Mouse (Mus musculus) brain, embryonic 14.5 days (tissue): ENCODE measurements at regions not wholly inside any gene's neighbourhood (a gene's known extent, or its start where the extent isn't known, plus 50 kb on each side); places are given as distances from the start of the nearest gene placed in this dataset.

Experiments used
- DNase-seq: peaks from one replicate; pipeline ENCODE4 v3.0.0-alpha.2; 2011; ENCODE audit warnings: low read depth
- CTCF ChIP-seq: fragments of 200-500 bp; IDR thresholded peaks from 2 replicates; pipeline ENCODE4 v1.5.1; 2012; ENCODE audit warnings: inconsistent platforms, mild to moderate bottlenecking, moderate library complexity, borderline replicate concordance; ENCODE audit not compliant: insufficient read depth, insufficient read length; ENCODE audit errors: extremely low read depth
- POLR2A ChIP-seq: fragments of 200-500 bp; IDR thresholded peaks from 2 replicates; pipeline ENCODE4 v1.6.1; 2012; ENCODE audit warnings: mild to moderate bottlenecking, inconsistent platforms, borderline replicate concordance; ENCODE audit not compliant: poor library complexity, insufficient read depth, insufficient read length, severe bottlenecking; ENCODE audit errors: extremely low read depth

DNA sequence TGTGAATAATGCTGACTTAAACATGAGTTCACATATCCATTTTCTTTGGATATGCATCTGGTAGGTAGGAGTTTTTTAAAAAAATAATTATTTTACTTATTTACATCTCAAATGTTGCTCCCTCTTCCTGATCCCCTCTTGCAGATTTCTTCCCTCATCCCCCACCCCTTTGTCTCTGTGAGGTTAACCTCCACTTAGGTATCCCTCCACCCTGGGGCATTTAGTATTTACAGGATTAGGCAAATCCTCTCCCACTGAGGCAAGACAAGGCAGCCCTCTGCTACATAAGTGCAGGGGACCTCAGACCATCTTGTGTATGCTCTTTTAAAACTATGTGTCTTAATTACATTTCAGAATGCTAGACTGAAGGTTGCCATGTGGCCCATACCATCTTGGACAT, 155.2 kb upstream of the Shcbp1 start:
- DNase-seq: no peak

DNA sequence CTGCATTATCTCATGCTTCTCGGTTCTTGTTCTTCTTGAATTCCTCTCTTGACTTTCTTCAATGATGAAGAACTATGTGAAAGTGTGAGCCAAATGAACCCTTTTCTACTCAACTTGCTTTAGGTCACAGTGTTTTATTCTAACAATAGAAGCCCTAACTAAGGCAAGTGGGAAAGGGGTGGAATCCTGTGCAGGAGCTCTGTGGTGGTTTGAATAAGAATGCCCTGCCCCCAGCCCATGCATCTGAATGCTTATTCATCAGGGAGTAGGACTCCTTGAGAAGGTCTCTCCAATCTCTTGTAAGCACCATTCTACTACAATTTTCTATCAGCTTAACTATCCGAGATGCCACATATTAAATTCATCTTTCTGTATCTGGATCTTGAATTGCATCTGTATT, 154.7 kb upstream of the Shcbp1 start:
- TF ChIP-seq CTCF (no peak), POLR2A (no peak)

More for the DNA sequence above, 155.2 kb upstream of the Shcbp1 start:
- TF ChIP-seq POLR2A: no peak
- no peak for TF ChIP-seq CTCF

DNA sequence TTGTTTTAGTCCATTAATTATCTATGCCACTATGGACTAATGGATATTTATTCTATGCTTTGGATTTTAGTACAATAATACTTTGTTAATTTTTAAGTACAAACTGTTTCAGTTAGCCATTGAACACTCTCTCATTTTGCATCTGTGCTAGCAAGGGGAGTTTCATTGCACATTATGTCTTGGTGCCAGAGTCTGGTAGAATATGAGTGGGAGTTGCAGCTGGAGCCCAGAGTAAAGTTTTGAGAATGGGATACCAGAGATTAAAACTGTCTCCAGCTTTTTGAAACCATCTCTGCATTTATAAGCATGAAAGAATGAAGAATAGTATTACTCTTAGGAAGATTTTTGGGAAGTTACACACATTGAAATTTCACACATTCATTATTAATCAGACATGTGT, 137.1 kb upstream of the Shcbp1 start:
- TF ChIP-seq CTCF (no peak), POLR2A (no peak)
- no peak for DNase-seq

More for the DNA sequence above, 154.7 kb upstream of the Shcbp1 start:
- DNase-seq: no peak

DNA sequence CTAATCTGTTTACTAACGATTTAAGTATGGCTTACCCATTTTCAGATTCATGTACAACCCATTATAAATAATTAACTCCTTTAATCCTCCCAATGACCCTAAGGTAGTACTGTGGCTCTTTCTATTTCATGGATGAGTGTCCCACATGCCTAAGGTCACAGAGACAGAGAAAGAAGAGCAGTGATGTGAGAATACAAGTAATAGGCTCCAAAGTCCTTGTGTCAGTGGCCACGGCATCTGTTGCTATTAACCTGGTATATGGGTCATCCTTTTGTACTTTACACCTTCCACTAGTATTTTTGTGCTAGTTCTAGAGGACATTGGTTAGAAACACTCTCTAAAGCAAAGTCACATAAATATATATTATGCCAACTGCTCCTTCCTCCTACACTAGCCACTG, 115.7 kb upstream of the Shcbp1 start:
- TF ChIP-seq CTCF (no peak), POLR2A (no peak)
- no peak for DNase-seq

DNA sequence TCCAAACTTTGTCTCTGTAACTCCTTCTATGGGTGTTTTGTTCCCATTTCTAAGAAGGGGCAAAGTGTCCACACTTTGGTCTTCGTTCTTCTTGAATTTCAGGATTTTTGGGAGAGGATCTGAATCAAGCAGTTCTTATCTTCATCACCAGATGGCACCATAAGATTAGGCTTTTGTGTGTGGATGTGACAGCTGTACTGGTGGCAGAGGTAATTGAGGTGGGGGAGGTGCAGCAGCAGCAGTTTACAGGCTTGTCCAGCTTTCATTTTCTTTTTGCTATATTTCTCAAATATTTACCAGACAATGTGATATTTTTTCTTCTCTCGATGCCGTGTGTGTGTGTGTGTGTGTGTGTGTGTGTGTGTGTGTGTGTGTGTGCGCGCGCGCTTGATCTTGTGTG, 89.4 kb upstream of the Shcbp1 start:
- TF ChIP-seq CTCF: peak; percentile 59; the same call in 1 of the 2 replicates
- DNase-seq: peak; percentile 92

DNA sequence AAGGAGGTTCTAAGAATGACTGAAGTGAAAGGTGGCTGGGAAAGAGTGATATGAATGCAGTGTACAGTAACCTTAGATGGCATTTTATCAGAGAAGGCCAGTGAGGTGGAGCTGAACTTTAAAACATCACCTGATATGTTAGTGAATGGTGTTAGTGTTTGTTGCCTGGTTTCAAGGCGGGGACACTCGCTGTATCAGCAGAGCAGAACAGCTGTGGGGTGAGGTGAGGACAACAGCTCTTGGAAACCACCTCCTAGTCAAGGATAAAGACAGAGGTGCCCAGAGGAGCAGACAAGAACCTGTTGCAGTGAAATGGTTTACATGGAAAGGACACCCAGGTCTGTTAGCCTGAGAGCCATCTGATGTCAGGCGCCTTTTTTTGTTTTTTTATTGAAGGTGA, 59.7 kb upstream of the Shcbp1 start:
- TF ChIP-seq POLR2A (no peak), CTCF (no peak)
- no peak for DNase-seq

DNA sequence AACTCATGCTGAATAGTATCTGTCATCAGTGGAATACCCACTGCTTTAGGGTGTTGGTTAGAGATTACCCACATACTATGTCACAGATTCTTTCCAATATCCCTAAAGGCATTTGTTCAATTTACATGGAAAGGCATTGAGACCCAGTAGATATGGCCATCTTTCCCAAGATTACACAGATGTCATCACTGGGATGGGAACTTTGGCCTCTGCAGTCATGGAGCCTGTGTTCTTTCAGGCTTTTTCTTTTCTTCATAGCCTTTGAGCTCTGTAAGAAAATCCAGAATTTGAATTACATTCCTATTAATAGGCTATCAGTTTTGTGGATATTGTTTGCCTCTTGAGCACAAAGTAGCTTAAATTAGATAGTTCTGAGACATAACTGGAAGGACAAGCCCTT, 59.2 kb upstream of the Shcbp1 start:
- TF ChIP-seq CTCF (no peak), POLR2A (no peak)
- no peak for DNase-seq

DNA sequence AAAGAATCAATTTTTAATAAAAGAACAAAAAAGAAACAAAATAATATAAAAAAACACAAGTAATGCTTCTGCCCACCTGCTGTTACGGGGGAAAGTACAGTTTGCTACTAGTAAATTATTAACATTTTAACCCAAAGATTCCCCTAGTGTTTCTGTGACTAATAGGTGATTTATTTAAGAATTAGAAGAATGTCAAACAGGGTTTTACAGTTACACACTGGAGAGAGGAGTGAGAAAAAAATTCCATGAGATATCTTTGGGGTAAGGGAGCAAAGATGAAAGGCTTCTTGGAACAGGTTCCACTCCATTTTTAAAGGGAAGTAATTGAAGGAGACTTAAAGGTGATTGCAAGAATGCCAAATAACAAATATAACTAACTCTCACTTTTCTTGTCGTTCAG, 58.4 kb upstream of the Shcbp1 start:
- no peak for TF ChIP-seq CTCF
- no peak for TF ChIP-seq POLR2A
- DNase-seq: no peak

DNA sequence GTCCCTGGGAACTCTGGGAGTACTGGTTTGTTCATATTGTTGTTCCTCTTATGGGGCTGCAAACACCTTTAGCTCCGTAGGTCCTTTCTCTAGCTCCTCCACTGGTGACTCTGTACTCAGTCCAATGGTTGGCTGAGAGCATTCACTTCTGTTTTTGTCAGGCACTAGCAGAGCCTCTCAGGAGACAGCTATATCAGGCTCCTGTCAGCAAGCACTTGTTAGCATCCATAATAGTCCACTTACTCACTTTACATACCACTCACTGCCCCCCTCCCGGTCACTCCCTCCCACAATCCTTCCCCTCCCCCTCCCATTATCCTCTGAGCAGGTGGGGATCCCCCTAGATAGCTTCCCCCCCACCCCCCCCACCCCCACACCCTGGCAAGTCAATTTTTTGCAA, 57.3 kb upstream of the Shcbp1 start:
- DNase-seq: no peak
- TF ChIP-seq CTCF (no peak), POLR2A (no peak)
